Comparison of ENCODE assay signal across 8 mouse cellular contexts in the genomic region with DNA sequence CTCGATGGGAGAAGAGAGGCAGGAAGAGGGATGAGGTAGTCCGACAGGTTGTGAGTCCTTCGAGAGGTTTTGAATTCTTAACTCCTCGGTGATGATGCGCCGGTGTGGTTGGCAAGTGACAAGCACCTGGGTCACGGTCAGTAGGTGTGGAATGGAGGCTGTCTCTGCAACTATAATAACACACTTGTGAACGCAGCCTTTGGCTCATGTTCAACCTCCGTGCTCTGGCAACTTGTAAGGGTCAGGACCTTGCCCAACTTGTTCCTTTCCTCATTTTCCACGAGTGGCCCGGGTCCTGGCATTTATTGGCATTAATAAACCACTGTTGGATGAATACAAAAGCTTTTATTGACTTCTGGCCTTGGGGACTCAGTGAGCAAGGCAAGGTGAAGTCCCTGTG. TPM values are rescaled to one million over a fixed set of nuclear protein-coding genes. Genes with fewer than 3 reads are reported as not detected.
DNase-seq lines count a peak whose midpoint lies in the region; ATAC-seq and TF ChIP-seq lines count a peak whose summit lies in the region.

No protein-coding gene starts in this region.

- peak overlapping the region; percentile 88 for H3K4me2 ChIP-seq in heart, embryonic 12.5 days
- peak overlapping the region; percentile 81 for H3K4me2 ChIP-seq in hindbrain, embryonic 14.5 days (replicated peaks)
- H3K4me2 ChIP-seq in liver, embryonic 12.5 days, result peak overlapping the region; percentile 96

- WGBS in heart, embryonic 12.5 days, result 16% methylated on average over 11 of the region's 11 CpGs
- WGBS in hindbrain, embryonic 14.5 days, result 29% methylated on average over 11 of the region's 11 CpGs
- WGBS in liver, embryonic 12.5 days (ENCODE audit: insufficient replicate concordance), result 10% methylated on average over 11 of the region's 11 CpGs
- WGBS in small intestine, adult 2 months, result 3% methylated on average over 11 of the region's 11 CpGs

- H3K4me3 ChIP-seq in heart, embryonic 12.5 days, result peak overlapping the region; percentile 94
- peak overlapping the region; percentile 80 to 90 for H3K4me3 ChIP-seq in MEL (ENCODE audit: control insufficient read depth in 1 of 2, insufficient read depth in 1 of 2, low read depth in 2 of 2, low read length in 2 of 2)
- H3K4me3 ChIP-seq in hindbrain, embryonic 14.5 days (replicated peaks; ENCODE audit: low read length), result peak overlapping the region; percentile 90
- H3K4me3 ChIP-seq in liver, embryonic 12.5 days, result peak overlapping the region; percentile 98
- H3K4me3 ChIP-seq in small intestine, adult 2 months (ENCODE audit: low read depth, low read length), result peak overlapping the region; percentile 92

- peaks cover 23% of the 10 kb centered on the region for H3K79me2 ChIP-seq in MEL (ENCODE audit: control insufficient read depth, insufficient read depth, low read length, poor library complexity)

- no peak for TF ChIP-seq CTCF in MEL (IDR thresholded peaks at IDR 0.05 in 2 of 3, conservative IDR thresholded peaks at IDR 0.05 in 1 of 3; ENCODE audit: control insufficient read depth in 1 of 3, insufficient read depth in 1 of 3, low read depth in 2 of 3, low read length in 3 of 3, poor library complexity in 1 of 3, severe bottlenecking in 1 of 3)
- TF ChIP-seq CTCF in small intestine, adult 2 months (IDR thresholded peaks at IDR 0.05; ENCODE audit: extremely low read depth, insufficient read length, insufficient replicate concordance, low read depth, low read length), result no peak

- H3K27me3 ChIP-seq in heart, embryonic 12.5 days (replicated peaks), result no peaks in the 10 kb centered on the region
- no peaks in the 10 kb centered on the region for H3K27me3 ChIP-seq in MEL (ENCODE audit: control insufficient read depth in 1 of 2, insufficient read depth in 2 of 2, low read length in 2 of 2)
- no peaks in the 10 kb centered on the region for H3K27me3 ChIP-seq in hindbrain, embryonic 14.5 days (ENCODE audit: control insufficient read depth, insufficient read depth, low read length)
- H3K27me3 ChIP-seq in liver, embryonic 12.5 days (replicated peaks), result no peaks in the 10 kb centered on the region
- no peaks in the 10 kb centered on the region for H3K27me3 ChIP-seq in small intestine, adult 2 months (ENCODE audit: control insufficient read depth, insufficient read depth, low read length)

- no peak for TF ChIP-seq EP300 in MEL (IDR thresholded peaks at IDR 0.05; ENCODE audit: low read depth in 1 of 2, low read length in 2 of 2)

- no peaks in the 10 kb centered on the region for H3K9me3 ChIP-seq in heart, embryonic 12.5 days (replicated peaks)
- no peaks in the 10 kb centered on the region for H3K9me3 ChIP-seq in MEL (replicated peaks; ENCODE audit: insufficient read depth, low read length)
- H3K9me3 ChIP-seq in hindbrain, embryonic 14.5 days (ENCODE audit: control insufficient read depth, low read length), result no peaks in the 10 kb centered on the region
- no peaks in the 10 kb centered on the region for H3K9me3 ChIP-seq in liver, embryonic 12.5 days (replicated peaks)

- TF ChIP-seq POLR2A in MEL (IDR thresholded peaks at IDR 0.05; ENCODE audit: control insufficient read depth in 1 of 2, insufficient read depth in 1 of 2, low read depth in 1 of 2, low read length in 2 of 2, poor library complexity in 1 of 2), result no peak
- TF ChIP-seq POLR2A in small intestine, adult 2 months (IDR thresholded peaks at IDR 0.05; ENCODE audit: low read depth, low read length), result no peak

- no peak for TF ChIP-seq RAD21 in MEL (IDR thresholded peaks at IDR 0.05; ENCODE audit: low read depth, low read length)

- ATAC-seq in heart, embryonic 12.5 days (ENCODE audit: insufficient number of reproducible peaks, low FRiP score), result no peak
- no peak for ATAC-seq in hindbrain, embryonic 14.5 days (ENCODE audit: low FRiP score)
- ATAC-seq in liver, embryonic 12.5 days, result no peak

- peak overlapping the region; percentile 95 for H3K9ac ChIP-seq in heart, embryonic 12.5 days
- H3K9ac ChIP-seq in MEL (ENCODE audit: control insufficient read depth, low read depth, low read length, poor library complexity, severe bottlenecking), result peak overlapping the region; percentile 85
- peak overlapping the region; percentile 90 for H3K9ac ChIP-seq in hindbrain, embryonic 14.5 days
- H3K9ac ChIP-seq in liver, embryonic 12.5 days, result peak overlapping the region; percentile 91

- intact Hi-C loops in heart, postnatal 36 days (cut with DNase I), result no loop called here

- no peak overlapping the region for H3K27ac ChIP-seq in heart, embryonic 12.5 days (ENCODE audit: poor library complexity, severe bottlenecking)
- peak overlapping the region; percentile 1; the same call in 1 of the 2 replicates for H3K27ac ChIP-seq in MEL (ENCODE audit: control insufficient read depth, low read depth, low read length)
- no peak overlapping the region for H3K27ac ChIP-seq in hindbrain, embryonic 14.5 days
- H3K27ac ChIP-seq in liver, embryonic 12.5 days, result peak overlapping the region; percentile 70
- peak overlapping the region; percentile 99 for H3K27ac ChIP-seq in small intestine, adult 2 months (ENCODE audit: insufficient read depth, low read depth, low read length)

- peaks cover 23% of the 10 kb centered on the region for H3K36me3 ChIP-seq in heart, embryonic 12.5 days
- H3K36me3 ChIP-seq in MEL (ENCODE audit: control insufficient read depth in 1 of 2, insufficient read depth in 2 of 2, low read length in 2 of 2), result peaks cover 3 to 42% of the 10 kb centered on the region in 2 experiments; a peak in 3 of 4 replicates
- H3K36me3 ChIP-seq in hindbrain, embryonic 14.5 days (replicated peaks; ENCODE audit: control insufficient read depth, insufficient read depth), result peaks cover 40% of the 10 kb centered on the region
- peaks cover 20% of the 10 kb centered on the region for H3K36me3 ChIP-seq in liver, embryonic 12.5 days
- peaks cover 16% of the 10 kb centered on the region for H3K36me3 ChIP-seq in small intestine, adult 2 months (ENCODE audit: control insufficient read depth, insufficient read depth, low read length)

- H3K4me1 ChIP-seq in heart, embryonic 12.5 days (replicated peaks), result peaks cover 18% of the 10 kb centered on the region
- H3K4me1 ChIP-seq in MEL (ENCODE audit: control insufficient read depth in 1 of 2, insufficient read depth in 2 of 2, low read length in 2 of 2), result peaks cover 20 to 45% of the 10 kb centered on the region in 2 experiments
- H3K4me1 ChIP-seq in hindbrain, embryonic 14.5 days (replicated peaks; ENCODE audit: control insufficient read depth, insufficient read depth, low read length), result peaks cover 15% of the 10 kb centered on the region
- H3K4me1 ChIP-seq in liver, embryonic 12.5 days, result peaks cover 36% of the 10 kb centered on the region
- H3K4me1 ChIP-seq in small intestine, adult 2 months (ENCODE audit: control insufficient read depth, insufficient read depth, insufficient read length, low read length), result peaks cover 38% of the 10 kb centered on the region

- DNase-seq in heart, postnatal 36 days, result no peak
- DNase-seq in MEL (ENCODE audit: low read depth, low spot score), result no peak
- DNase-seq in hindbrain, embryonic 14.5 days (ENCODE audit: low spot score), result no peak
- no peak for DNase-seq in gastrocnemius, adult 18-20 months (ENCODE audit: low spot score)
- DNase-seq in layer of hippocampus, adult 9-10 months (ENCODE audit: low spot score), result no peak

TF ChIP-seq in MEL, 35 proteins besides CTCF, POLR2A, EP300 and RAD21 (continues in another document):
- TF ChIP-seq BHLHE40 (IDR thresholded peaks at IDR 0.05; ENCODE audit: borderline replicate concordance, low read depth, low read length) (no peak), CHD2 (IDR thresholded peaks at IDR 0.05; ENCODE audit: low read length) (no peak), SMC3 (IDR thresholded peaks at IDR 0.05; ENCODE audit: low read depth, low read length) (no peak), ETS1 (IDR thresholded peaks at IDR 0.05; ENCODE audit: low read depth, low read length) (no peak), NELFE (IDR thresholded peaks at IDR 0.05; ENCODE audit: low read depth, low read length) (no peak), TAL1 (IDR thresholded peaks at IDR 0.05; ENCODE audit: low read length) (no peak), HCFC1 (IDR thresholded peaks at IDR 0.05; ENCODE audit: low read depth, low read length) (no peak), KAT2A (conservative IDR thresholded peaks at IDR 0.05; ENCODE audit: low read depth, low read length) (no peak)

RNA-seq across cellular contexts. Expression of gene Atp6v0a2, which starts 1.3 kb away (rescaled TPM):
- 41.0 and 45.8 TPM in 2 replicates for polyA plus RNA-seq in heart, embryonic 12.5 days (2016; fragmentation: Nextera tagmentation; extraction: Ambion mirVana)
- 10 to 100 TPM; 42.1 to 58.2 TPM for total RNA-seq in heart, postnatal 36 days (2021)
- total RNA-seq in MEL (2012; rRNA removed), result 22.3 and 31.0 TPM in 2 replicates
- polyA plus RNA-seq in MEL (2012; ENCODE audit: insufficient read depth in 1 of 2, insufficient read length in 2 of 2, low read depth in 1 of 2, low replicate concordance in 2 of 2, missing spikeins in 1 of 2), result 10 to 100 TPM in 1 of 2 experiments, not detected in 1; 30.0 TPM
- 37.3 and 38.1 TPM in 2 replicates for polyA plus RNA-seq in hindbrain, embryonic 14.5 days (2014; fragmentation: Nextera tagmentation; extraction: Ambion mirVana)
- polyA plus RNA-seq in liver, embryonic 12.5 days (2016; fragmentation: Nextera tagmentation; extraction: Ambion mirVana), result 21.2 and 25.5 TPM in 2 replicates
- polyA plus RNA-seq in small intestine, adult 2 months (2012; rRNA removed), result 56.9 and 170 TPM in 2 replicates
- 10 to 100 TPM; 31.2 to 33.2 TPM for total RNA-seq in gastrocnemius, adult 18-20 months (2021)

RNA-seq across cellular contexts. Expression of gene Gtf2h3, which starts 50.7 kb away (rescaled TPM):
- polyA plus RNA-seq in heart, embryonic 12.5 days (2016; fragmentation: Nextera tagmentation; extraction: Ambion mirVana), result 36.9 and 45.3 TPM in 2 replicates
- 10 to 100 TPM; 18.0 to 19.5 TPM for total RNA-seq in heart, postnatal 36 days (2021)
- 88.2 and 116 TPM in 2 replicates for total RNA-seq in MEL (2012; rRNA removed)
- polyA plus RNA-seq in MEL (2012; ENCODE audit: insufficient read depth in 1 of 2, insufficient read length in 2 of 2, low read depth in 1 of 2, low replicate concordance in 2 of 2, missing spikeins in 1 of 2), result 10 to 100 TPM in 1 of 2 experiments, not detected in 1; 86.1 TPM
- polyA plus RNA-seq in hindbrain, embryonic 14.5 days (2014; fragmentation: Nextera tagmentation; extraction: Ambion mirVana), result 40.7 and 48.0 TPM in 2 replicates
- polyA plus RNA-seq in liver, embryonic 12.5 days (2016; fragmentation: Nextera tagmentation; extraction: Ambion mirVana), result 42.1 and 43.3 TPM in 2 replicates
- 8.5 and 20.0 TPM in 2 replicates for polyA plus RNA-seq in small intestine, adult 2 months (2012; rRNA removed)
- total RNA-seq in gastrocnemius, adult 18-20 months (2021), result 10 to 100 TPM; 17.0 to 18.1 TPM

RNA-seq across cellular contexts. Expression of gene Eif2b1, which starts 50.7 kb away (rescaled TPM):
- polyA plus RNA-seq in heart, embryonic 12.5 days (2016; fragmentation: Nextera tagmentation; extraction: Ambion mirVana), result 61.7 and 61.8 TPM in 2 replicates
- total RNA-seq in heart, postnatal 36 days (2021), result 10 to 100 TPM; 26.6 to 33.0 TPM
- 96.6 and 119 TPM in 2 replicates for total RNA-seq in MEL (2012; rRNA removed)
- 100 to 1,000 TPM; 126 to 599 TPM for polyA plus RNA-seq in MEL (2012; ENCODE audit: insufficient read depth in 1 of 2, insufficient read length in 2 of 2, low read depth in 1 of 2, low replicate concordance in 2 of 2, missing spikeins in 1 of 2)
- polyA plus RNA-seq in hindbrain, embryonic 14.5 days (2014; fragmentation: Nextera tagmentation; extraction: Ambion mirVana), result 67.8 TPM in 2 replicates
- 74.6 and 80.1 TPM in 2 replicates for polyA plus RNA-seq in liver, embryonic 12.5 days (2016; fragmentation: Nextera tagmentation; extraction: Ambion mirVana)
- polyA plus RNA-seq in small intestine, adult 2 months (2012; rRNA removed), result 9.1 and 12.5 TPM in 2 replicates
- 10 to 100 TPM; 36.0 to 36.2 TPM for total RNA-seq in gastrocnemius, adult 18-20 months (2021)

Comparison
In these comparisons a context has a peak if more than half of its experiments do, and no peak if none do; other contexts are left out.
1. H3K27ac ChIP-seq: peak in MEL (single experiment), liver, embryonic 12.5 days (single experiment) and small intestine, adult 2 months (single experiment); none in heart, embryonic 12.5 days (single experiment) and hindbrain, embryonic 14.5 days (single experiment).
2. Peak in every context shown above with its lines, with median percentiles within 50 percentile points of each other: H3K4me2 ChIP-seq, H3K4me3 ChIP-seq and H3K9ac ChIP-seq.